Mouse (Mus musculus) CD4-positive, CD25-positive, alpha-beta regulatory T cell, adult 2 months (primary cell): Measurements from ENCODE around the gene Adamts18.
"Not testable (repeated sequence)": the region's sequence is repeated elsewhere in the genome, so short reads cannot be mapped to it uniquely, and the experiment has no call there.

Source experiments
- DNase-seq: peaks from one replicate; pipeline ENCODE4 v3.0.0-alpha.2; 2012; ENCODE audit warnings: low read depth, low spot score

Gene Adamts18

DNA sequence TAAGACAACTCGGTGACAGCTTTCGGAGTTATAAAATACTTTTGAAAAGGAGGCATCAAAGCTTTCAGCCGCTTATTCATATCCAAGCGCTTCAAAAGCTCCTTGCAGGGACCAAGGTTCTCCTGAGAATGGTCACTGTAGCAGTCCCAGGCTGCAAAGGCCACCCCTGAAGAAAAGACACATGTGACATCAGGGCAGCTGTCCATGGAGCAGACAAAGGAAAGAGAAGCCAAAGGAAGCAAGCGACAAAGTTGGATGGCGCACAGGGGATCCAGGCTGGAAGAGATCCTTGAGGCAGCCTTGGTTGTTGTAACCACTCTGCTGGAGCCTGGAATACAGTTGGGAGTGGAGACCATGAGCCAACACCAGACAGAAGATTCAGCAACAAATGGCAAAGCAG is 10.3 kb downstream of the Adamts18 start:
- no peak for DNase-seq

DNA sequence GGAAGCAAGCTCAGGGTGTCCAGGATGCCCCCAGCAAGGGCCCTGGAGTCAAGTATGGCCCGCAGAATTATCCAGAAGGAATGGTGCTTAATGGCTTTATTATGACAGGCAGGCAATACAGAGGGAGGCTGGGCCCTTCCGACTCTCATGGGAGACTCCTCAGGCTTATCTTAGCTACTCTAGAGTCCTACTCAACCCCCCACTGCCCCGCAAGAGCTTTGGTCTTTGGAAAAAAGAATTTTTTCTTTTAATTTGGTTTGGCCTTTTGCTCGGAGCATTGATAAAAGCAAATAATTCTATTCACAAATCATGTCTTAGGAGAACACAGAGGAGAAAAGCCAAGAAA is 11.0 kb downstream of the Adamts18 start:
- no peak for DNase-seq

DNA sequence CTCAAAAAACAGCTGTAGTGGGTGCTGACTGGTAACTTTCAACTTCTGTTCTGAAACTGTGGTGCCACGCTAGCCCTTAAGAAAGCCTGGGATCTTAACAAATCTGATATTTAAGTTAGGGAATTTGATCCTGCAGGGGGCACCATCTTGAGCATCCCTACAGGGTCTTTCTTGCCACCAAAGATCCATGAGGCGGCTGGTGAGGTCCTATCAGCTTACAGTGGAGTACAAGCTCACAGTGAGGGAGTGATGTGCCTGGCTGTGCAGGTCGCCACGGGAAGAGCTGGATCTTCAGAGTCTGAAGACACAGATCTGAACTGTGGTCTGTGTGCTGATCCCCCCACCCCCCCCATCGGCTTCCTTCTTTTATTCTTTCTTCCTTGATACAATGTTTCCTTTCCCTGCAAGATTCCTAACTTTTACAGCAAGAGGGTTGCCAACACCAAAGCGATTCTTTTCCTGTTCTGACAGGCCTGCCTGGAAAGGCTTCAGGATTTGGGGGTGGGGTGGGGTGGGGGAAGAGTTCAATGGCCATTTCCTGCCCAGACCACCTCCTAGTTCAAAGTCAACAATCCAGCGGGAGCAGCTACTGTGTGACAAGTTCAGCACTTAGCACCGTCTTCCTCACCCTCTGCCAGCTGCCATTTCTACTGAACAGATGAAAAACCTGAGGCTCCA is 11.5 kb downstream of the Adamts18 start:
- DNase-seq: no peak

DNA sequence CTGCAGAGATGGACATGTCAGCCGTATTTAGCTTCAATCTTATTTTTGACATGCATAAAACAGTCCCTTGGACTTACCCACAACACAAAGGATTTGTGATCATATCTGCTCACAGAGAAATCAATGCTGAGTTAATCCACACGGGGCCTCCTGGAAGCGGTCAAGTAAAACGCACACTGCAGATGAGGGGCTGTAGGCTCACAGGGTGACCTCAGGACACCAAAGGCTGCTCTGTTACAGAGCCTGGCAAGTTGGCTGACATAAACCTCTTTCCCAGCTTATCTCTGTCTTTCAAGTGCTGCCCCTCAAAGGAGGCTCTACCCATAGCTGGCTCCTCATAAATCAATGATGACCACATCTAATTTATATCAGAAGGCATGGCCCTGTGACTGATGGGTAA is 14.9 kb downstream of the Adamts18 start:
- no peak for DNase-seq

DNA sequence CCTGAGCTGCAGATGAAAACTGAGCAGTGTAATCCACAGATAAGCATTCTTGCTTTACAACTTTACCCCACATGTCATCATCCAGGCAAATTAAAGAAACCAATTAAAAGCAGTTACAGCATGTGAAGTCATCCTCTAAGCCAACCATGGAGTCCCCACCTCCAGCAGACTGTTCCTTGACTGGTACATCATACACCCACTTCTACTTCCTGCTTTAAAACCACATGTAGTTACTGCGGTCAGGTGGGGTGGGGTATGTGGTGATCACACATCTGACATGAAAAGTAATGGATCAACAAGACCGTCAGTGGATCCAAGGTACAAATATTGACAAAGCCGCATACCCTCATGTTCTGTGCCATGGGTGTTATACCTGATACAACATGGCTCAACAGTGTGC is 21.3 kb downstream of the Adamts18 start:
- DNase-seq: peak; percentile 3

DNA sequence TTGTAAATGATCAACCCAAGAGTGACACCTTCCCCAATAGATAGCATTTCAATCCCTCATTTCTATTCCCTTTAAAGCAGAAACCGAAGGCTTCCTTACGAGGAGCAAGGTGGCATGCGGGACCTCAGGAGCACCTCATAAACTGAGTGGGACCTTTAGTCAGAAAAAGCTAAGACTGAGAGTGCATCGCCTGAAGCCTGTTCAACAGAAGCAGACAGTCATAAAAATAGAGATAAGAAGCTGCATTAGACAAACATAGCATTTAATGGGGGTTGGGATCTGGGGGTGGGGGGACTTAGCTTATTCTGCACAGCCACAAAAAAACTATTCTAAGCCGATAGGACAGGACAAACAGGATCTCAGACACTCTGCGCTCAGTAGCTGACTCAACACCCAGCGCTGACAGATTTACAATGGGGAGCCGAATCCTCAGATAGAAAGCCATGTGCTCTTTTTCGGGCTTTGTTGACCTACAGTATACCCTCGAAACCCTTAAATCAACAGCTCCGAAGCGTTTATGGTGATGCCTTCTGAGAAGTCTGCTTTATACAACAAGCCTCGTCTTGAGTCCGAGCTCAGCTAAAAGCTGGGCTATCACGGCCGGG is 27.5 kb downstream of the Adamts18 start:
- DNase-seq: no peak

DNA sequence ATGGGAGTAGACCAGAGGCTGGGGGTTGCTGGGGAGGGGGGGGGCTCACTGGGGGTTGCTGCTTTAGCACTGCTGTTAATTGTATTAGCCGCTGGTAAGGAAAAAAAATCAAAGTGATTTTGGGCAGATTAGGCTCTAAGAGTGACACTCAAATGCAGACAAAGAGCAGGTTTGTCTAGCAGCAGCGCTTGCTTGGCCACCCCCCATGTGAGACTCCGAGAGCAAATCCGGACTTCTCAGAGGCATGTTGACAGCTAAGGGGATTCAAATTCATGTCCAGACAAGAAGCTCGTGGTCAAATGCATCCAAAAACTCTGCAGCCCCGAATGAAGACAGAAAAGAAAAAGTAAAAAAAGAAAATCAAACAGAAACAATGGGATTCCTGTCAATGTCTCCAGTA is 34.6 kb downstream of the Adamts18 start:
- no peak for DNase-seq

DNA sequence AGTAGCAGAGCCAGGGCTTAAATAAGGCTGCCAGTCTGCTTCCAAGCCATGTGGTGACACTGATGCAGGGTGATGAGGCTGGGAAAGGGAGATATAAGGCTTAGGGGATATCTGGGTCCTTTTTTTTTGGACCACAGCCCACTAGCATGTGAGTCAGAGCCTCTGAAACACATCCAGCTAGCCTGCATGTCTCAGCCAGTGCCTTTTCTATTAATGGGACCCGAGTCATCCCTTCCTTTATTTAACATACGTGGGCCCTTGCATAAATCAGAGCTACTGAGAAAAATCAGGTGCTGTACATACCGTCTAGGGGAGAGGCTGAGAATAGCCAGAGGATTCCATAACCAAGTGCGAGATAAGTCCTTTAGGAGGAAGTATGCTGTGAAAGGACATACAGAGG is 37.0 kb downstream of the Adamts18 start:
- no peak for DNase-seq

DNA sequence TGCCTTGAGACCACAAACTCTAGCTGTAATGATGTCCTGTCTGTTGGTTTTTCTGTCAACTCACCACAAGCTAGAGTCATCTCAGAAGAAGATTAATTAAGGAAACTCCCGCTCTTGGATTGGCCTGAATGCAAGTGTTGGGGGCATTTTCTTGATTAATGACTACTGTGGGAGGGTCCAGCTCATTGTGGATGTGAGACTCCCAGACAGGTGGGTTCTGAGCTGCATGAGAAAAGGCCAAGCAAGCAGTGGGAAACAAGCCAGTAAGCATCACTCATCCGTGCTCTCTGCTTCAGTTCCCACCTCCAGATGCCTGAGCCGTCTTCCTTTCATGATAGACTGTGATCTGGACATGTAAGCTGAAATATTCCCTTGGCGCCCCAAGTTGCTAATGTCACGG is 38.6 kb downstream of the Adamts18 start:
- DNase-seq: no peak

DNA sequence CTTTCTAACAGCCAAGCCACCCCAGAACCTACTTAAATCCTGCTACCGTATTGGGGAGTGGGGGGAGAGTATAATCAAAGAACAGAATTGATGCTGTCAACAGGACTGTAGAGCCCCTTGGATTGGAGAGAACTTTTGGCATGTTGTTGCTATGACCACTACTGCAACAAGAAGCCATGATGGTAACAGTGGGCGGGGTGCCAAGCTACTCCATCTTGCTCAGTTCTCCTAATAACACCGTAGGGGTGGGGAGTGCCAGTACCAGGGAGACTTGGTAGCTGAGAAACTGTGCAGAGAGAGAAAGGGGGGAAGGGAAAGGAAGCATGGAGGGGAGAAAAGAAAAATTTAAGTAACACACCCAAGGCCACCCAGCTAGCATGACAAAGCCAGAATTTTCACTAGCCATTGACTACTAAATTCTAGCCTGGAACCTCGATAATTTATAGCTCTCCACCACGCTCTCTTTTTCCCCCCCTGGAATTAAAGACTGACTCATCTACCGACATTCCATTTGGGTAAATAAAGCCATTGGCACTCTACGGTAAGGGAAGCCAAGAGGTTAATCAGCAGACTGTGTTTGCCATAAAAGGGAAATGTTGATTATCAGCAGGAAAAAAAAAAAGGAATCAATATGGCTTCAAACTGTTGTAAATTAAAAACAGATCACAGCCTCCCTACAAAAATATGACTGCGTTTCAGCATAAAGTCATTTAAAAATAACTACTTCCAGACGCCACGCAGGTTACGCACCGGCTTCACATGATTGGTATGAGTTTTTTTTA is 44.5 kb downstream of the Adamts18 start:
- DNase-seq: no peak

DNA sequence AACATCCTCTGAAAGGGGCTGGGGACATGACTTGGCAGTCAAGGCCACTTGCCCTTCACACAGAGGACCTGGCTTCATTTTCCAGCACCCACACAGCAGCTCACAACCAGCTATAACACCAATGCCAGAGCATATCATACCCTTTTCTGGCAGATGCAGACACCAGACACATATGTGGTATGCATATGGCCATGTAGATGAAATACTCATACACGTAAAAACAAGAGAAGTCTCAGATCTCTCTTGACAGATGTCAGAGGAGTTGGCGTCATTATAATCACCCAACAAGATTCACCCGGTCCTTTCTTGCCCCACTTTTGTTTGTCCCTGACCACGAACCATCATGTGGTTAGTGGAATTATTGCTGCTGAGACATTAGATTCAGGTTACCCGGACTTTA is 47.0 kb downstream of the Adamts18 start:
- no peak for DNase-seq

DNA sequence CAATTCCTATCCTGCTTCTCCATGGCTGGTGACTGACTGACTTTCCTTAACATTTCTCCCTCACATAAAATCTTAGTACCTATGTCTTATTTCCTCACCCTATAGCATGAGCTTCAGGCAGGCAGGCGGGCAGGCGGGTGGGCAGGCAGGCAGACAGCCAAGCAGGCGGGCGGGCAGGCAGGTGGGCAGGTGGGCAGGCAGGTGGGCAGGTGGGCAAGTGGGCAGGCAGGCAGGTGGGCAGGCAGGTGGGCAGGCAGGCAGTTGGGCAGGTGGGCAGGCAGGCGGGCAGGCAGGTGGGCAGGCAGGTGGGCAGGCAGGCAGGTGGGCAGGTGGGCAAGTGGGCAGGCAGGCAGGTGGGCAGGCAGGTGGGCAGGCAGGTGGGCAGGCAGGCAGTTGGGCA is 48.0 kb downstream of the Adamts18 start:
- DNase-seq: not testable (repeated sequence)

DNA sequence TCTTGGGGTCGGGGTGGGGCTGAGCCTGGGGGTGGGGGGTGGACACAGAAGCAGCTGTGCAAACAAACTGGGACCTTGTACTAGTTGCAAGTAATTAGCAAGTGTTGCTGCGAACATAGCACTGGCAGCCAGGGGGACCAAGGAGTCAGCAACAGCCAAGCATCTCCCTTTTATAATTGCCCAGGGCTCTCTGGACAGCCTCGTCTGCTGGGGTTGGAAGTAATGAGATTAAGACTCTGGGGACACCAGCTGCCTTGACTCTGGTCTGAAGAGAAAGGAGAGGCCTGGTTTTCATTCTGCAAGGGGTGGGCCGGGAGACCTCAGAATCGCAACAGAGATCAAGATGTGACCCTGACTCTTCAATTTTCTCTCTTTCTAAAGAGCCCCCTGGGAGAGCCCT is 49.0 kb downstream of the Adamts18 start:
- DNase-seq: no peak

DNA sequence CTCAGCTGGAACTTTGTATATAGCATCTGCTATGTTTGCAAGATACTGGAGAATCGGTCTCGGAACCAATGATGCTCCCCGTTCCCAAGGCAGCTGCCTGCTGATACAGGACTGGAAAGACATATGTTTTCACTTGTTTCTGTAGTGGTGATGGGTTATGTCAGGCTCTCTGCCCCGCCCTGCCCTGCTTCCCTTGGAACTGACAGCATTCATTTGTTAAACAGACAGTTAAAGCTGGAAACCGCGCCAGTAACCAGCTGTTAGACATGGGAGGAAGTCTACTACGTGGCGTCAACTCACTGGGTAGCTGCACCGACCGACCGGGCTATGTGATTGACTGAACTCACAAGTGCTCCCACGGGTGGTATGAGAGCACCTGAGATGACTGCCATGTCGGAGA is 56.7 kb downstream of the Adamts18 start:
- DNase-seq: no peak

DNA sequence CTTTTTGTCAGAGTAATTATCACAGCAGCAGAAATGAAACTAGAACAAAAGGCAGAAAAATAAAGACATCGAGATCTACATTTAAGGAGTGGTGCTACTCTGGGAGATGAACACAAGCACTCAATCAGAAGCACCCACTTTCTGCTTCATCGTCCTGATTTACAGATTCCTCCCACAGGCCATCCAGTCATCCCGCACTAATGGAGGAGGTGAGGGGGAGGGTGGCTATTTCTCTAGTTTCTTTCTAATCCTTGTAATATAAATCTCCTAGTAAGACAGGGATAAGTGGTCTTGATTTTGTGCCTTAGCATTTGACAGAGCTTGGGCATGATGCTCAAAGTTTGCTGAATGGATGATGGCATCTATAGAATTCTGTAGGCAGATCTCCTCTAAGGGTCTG is 57.5 kb downstream of the Adamts18 start:
- DNase-seq: no peak

DNA sequence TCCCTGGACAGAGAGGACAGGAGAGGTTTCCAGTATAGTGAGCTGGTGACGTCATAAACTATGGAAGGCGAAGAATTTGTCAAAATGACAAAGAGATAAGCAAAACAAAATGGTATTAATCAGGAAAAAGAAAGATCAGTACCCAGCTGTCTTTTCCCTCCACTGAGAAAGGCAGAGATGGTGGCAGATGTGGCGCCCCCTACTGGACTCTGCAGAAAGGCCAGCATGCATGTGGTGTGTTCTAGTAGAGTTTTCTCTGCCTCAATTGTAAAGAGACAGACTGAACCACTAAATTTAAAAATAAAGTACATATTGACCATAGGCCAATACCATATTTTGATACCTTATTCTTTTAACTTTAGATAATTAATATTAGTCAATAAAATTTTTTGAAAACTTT is 64.8 kb downstream of the Adamts18 start:
- DNase-seq: peak; percentile 14

DNA sequence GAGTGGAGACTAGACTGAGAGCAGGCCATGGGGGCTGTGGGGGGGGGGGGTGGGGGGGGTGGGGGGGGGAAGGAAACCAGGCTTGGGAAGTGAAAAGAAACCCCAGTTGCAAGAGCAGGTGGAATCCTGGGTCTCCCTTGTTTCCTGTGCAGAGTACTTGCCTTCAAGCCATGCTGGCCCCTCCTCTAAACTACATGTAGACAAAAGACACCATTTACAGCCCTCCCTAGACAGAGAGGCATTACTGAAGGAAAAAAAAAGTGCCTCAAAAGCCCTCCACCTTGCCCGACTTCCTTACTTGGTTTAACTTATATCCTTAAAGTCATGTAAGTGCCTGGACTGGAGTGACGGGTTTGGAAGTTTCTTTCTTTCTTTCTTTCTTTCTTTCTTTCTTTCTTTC is 67.0 kb downstream of the Adamts18 start:
- DNase-seq: no peak

DNA sequence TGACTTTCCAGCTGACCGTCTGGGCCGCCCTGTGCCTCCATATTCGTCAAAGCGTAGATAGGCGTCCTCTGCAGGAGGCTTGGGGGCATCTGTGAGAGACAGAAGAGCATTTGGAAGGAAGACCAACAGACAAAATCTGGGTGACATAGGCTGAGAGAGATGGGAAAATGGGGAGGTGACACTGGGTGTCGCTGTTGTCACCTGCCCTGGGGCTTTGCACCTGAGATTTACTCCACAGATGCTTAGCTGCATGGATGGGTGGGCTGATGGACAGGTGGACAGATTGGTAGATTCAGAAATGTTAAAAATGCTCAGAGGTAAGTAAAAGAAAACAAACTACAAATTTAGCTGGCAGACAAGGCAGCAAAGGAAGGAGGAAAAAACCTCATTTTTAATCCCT is 73.2 kb downstream of the Adamts18 start:
- no peak for DNase-seq

DNA sequence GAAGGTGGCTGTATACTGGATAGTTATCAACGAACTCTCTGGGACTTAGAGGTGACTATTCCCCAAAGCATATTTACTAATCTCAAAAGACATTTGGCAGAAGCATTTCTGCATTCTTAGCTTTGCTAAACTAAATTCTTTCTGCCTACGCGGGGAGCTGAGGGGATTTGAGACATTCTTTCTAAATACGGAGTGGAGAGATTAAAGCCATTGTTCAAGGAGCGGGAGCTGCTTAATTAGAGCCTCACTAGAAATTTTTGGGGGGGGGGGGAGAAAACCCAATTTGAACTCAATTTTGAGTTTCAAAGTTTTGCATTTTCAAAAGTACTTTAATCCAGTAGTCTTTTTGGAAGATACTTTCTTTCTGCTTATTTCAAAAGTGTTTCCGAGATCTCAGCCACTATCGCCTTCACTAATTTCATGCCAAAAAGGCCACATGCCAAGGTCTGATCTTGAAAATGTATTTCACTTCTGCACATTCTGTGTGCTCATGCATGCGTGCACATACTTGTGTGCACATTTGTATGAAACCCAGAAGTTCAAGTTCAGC is 79.6 kb downstream of the Adamts18 start:
- no peak for DNase-seq

DNA sequence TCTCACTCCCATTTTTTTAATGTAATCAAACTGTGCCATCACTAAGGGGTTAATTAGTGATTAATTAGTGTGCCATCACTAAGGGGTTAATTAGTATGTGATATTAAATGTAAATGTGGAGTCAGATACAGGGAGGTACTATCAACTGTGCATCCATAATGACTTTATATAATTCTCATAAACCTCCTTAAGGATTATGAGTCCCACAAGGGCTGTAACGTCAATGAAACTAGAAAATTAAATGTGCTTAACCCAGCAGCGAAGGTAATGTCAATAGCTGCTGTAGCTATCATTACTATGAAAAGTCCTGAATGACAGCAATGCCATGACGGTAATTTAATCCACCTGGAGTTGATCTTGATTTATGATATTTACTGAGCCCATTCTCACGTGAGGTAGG is 83.4 kb downstream of the Adamts18 start:
- no peak for DNase-seq

DNA sequence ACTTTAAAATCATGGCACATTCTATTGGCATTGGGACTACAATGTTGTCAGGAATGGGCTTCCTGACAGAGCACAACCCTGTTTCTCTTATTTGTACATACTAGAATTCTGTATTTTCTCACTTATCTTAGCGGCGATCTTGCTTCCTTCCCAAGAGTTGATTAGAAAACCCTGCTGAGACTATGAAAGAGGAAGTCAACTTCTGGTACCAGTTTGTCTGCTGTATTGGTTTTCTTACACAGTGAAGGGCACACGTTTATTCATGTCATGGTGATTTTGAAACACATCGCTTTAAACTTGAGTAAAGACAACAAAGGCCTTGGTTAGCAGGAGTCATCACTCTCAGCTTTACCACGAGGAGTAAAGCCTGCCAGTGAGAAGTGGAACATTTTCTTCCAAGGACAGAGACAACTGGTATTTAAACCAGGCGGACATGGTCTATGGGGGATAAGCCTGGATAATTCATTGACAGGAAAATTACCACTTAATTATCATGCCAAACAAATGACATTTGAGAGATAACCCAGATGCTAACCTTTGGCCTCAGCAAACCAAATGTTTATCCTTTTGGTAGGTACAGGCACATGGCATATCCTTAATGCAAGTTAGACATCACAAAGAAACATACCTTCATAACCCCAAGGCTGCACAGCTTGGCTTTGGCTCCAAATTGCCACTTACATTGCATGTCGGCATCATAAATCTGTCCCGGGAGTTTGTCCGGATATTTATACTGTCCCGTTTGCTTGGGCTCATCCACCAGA is 84.8 kb downstream of the Adamts18 start:
- no peak for DNase-seq

DNA sequence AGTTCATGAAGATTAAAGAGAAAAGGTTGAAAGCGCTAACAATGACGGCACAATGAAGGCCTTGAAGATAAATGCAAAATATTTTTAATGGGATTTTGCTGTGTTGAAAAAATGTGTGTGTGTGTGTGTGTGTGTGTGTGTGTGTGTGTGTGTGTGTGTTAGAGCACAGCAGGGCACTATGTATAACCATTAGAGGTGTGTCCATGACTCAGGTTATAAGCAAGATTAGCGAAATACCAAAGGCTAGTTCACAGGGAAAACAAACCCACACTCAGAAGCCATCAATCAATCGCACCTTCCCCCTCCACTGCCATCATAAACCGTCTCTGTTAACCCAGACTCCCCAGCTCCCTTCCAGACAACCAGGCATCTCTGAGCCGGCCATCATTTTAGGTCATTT is 86.4 kb downstream of the Adamts18 start:
- DNase-seq: no peak
